Mouse (Mus musculus): ENCODE measurements around the gene Kcnh4.

DNA sequence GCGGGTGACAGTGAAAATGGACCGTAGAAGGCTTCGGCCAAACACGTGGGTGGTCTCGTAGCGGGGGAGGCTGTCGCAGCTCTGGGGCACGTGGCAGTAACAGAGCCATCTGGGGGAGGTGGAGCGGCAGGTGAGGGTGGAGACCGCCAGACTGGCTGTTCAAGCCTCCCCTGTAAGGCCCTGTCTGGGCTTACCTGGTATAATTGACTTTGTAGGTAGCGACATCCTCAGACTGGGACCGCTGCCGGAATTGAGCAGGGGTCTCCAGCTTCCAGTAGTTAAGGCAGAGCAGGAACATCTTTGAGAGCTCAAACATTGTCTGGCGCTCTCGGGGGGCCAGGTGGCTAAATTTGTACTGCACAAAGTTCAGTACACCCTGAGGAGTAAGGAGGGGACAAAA lies 49.2 kb downstream of the Kcnh4 start:
- TF ChIP-seq MYOD1 (IDR thresholded peaks at IDR 0.05; ENCODE audit: control insufficient read depth in 1 of 3, insufficient read length in 2 of 3, low read depth in 2 of 3) = no peak
- no peak for TF ChIP-seq CEBPB (IDR thresholded peaks at IDR 0.05; ENCODE audit: insufficient read depth, poor library complexity, severe bottlenecking)
- TF ChIP-seq TCF3 (IDR thresholded peaks at IDR 0.05; ENCODE audit: insufficient read length, low read depth) = no peak

Data from myocyte (in vitro differentiated cells).